Mouse (Mus musculus) cortical plate, adult 2 months (tissue): ENCODE results near the gene Xpr1. TPM values are rescaled to one million over a fixed set of nuclear protein-coding genes. Genes with fewer than 3 reads are reported as not detected.
A peak's percentile ranks its signal among the peaks of the same experiment; 100 is the strongest.

Source experiments
- H3K27ac ChIP-seq: fragments of 200-500 bp; 2 replicates; pipeline ENCODE4 v1.5.1; 2012; ENCODE audit warnings: low read length, control low read depth, inconsistent platforms; ENCODE audit not compliant: insufficient read depth
- H3K4me1 ChIP-seq: fragments of 200-500 bp; 2 replicates; pipeline ENCODE4 v1.6.1; 2011; ENCODE audit warnings: low read length; ENCODE audit not compliant: control insufficient read depth, insufficient read depth
- H3K4me3 ChIP-seq: fragments of 200-500 bp; 2 replicates; pipeline ENCODE4 v1.5.1; 2011; ENCODE audit warnings: mild to moderate bottlenecking, low read length, control low read depth; ENCODE audit not compliant: insufficient read depth
- CTCF ChIP-seq: fragments of 200-500 bp; IDR thresholded peaks from 2 replicates; pipeline ENCODE4 v1.5.1; 2011; ENCODE audit warnings: mild to moderate bottlenecking, control low read depth, low read length; ENCODE audit not compliant: insufficient read depth; ENCODE audit errors: extremely low read depth
- POLR2A ChIP-seq: fragments of 200-500 bp; IDR thresholded peaks from 2 replicates; pipeline ENCODE4 v1.6.1; 2011; ENCODE audit warnings: mild to moderate bottlenecking, low read length, control low read depth; ENCODE audit not compliant: insufficient read depth; ENCODE audit errors: extremely low read depth
- polyA plus RNA-seq: library from polyadenylated mRNA; depleted of rRNA; stranded (reverse); fragments of >200 nt; gene quantifications from 2 replicates; pipeline ENCODE4 v1.2.3, GENCODE M21; 2012

Gene Xpr1
- polyA plus RNA-seq, 1 experiment, result 37.9 TPM

GRCm38 (mm10) chr1:155306879-155307278 is 110.3 kb downstream of the Xpr1 start:
- H3K27ac ChIP-seq, result no peak overlapping the region
- peaks cover 2% of the 10 kb centered on the region for H3K4me1 ChIP-seq
- TF ChIP-seq POLR2A (no peak), CTCF (no peak)
- H3K4me3 ChIP-seq, result no peak overlapping the region

DNA sequence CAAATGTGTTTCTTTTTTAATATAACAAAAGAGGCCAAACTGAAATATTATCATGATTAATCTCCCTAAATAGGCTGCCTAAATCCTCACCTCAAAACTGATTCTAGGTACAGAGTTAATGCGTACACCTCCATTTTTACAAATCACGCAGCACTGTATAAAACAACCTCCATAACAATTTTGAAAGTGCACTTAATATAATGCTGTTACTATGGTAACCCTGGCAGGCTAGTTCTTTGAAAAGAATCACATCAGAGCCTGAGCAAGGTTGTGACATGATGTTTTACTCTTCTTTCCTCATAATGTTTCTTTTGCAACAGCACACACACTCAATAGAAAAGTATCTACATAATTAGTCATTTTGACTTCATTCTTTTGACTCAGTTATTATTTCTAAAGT is 113.8 kb downstream of the Xpr1 start:
- no peak overlapping the region for H3K27ac ChIP-seq

GRCm38 (mm10) chr1:155297615-155298014 is 119.6 kb downstream of the Xpr1 start:
- TF ChIP-seq POLR2A, result no peak
- TF ChIP-seq CTCF, result no peak
- Histone ChIP-seq H3K4me1 (peaks cover 4% of the 10 kb centered on the region), H3K27ac (no peak overlapping the region), H3K4me3 (no peak overlapping the region)

More for the DNA sequence above, 113.8 kb downstream of the Xpr1 start:
- TF ChIP-seq POLR2A (no peak), CTCF (no peak)
- H3K4me1 ChIP-seq, result peaks cover 2% of the 10 kb centered on the region
- no peak overlapping the region for H3K4me3 ChIP-seq

- peaks cover 4% of the 10 kb centered on the region for H3K4me1 ChIP-seq
- TF ChIP-seq CTCF (no peak), POLR2A (no peak)
- peak overlapping the region; percentile 77; the same call in 1 of the 2 replicates for H3K27ac ChIP-seq
- H3K4me3 ChIP-seq, result no peak overlapping the region
Observed at GRCm38 (mm10) chr1:155297203-155297602, 120.0 kb downstream of the Xpr1 start.

- no peak overlapping the region for H3K27ac ChIP-seq
- no peak for TF ChIP-seq POLR2A
- peak; percentile 56 for TF ChIP-seq CTCF
- no peak overlapping the region for H3K4me3 ChIP-seq
- peaks cover 4% of the 10 kb centered on the region for H3K4me1 ChIP-seq
Observed at GRCm38 (mm10) chr1:155293446-155293845, 123.8 kb downstream of the Xpr1 start.

GRCm38 (mm10) chr1:155289411-155289810 is 127.8 kb downstream of the Xpr1 start:
- peaks cover 2% of the 10 kb centered on the region; the same call in 1 of the 2 replicates for H3K4me1 ChIP-seq
- H3K4me3 ChIP-seq, result no peak overlapping the region
- no peak for TF ChIP-seq POLR2A
- TF ChIP-seq CTCF, result no peak
- no peak overlapping the region for H3K27ac ChIP-seq

GRCm38 (mm10) chr1:155288033-155288432 is 129.2 kb downstream of the Xpr1 start:
- Histone ChIP-seq H3K27ac (no peak overlapping the region), H3K4me3 (no peak overlapping the region), H3K4me1 (no peaks in the 10 kb centered on the region)
- no peak for TF ChIP-seq POLR2A
- no peak for TF ChIP-seq CTCF

DNA sequence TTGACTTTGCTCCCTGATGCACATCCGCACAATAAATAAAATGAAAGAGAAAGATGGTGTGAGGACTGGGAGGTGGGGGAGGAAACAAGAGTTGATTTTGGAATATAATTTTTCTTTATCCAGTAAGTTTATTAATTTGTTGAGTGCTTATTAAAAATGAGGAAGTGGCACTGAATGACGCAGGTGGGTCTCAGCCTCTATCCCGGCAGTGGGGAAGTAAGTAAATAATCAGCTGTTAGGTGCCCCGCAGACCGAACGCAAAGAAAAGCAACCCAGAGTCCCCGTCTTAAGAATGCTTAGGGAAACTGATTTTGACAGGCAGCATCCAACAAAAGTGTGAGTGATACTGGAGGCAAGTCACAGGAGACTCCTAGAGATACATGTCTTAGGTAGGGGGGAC is 133.4 kb downstream of the Xpr1 start:
- TF ChIP-seq CTCF, result no peak
- TF ChIP-seq POLR2A, result no peak
- peaks cover 1% of the 10 kb centered on the region; the same call in 1 of the 2 replicates for H3K4me1 ChIP-seq
- H3K27ac ChIP-seq, result no peak overlapping the region
- H3K4me3 ChIP-seq, result no peak overlapping the region

GRCm38 (mm10) chr1:155281003-155281793 is 136.0 kb downstream of the Xpr1 start:
- Histone ChIP-seq H3K4me3 (no peak overlapping the region), H3K27ac (0 out of 2 replicates have a peak overlapping the region, but pooled peaks have one; percentile 9), H3K4me1 (peaks cover 1% of the 10 kb centered on the region; the same call in 1 of the 2 replicates)
- TF ChIP-seq CTCF (peak; percentile 92), POLR2A (no peak)

- Histone ChIP-seq H3K4me1 (peaks cover 1% of the 10 kb centered on the region; the same call in 1 of the 2 replicates), H3K4me3 (no peak overlapping the region), H3K27ac (no peak overlapping the region; the same call in 1 of the 2 replicates)
- TF ChIP-seq POLR2A (0 out of 2 replicates have a peak, but pooled peaks have one; percentile 20), CTCF (no peak)
Observed at GRCm38 (mm10) chr1:155280306-155280705, 136.9 kb downstream of the Xpr1 start.
